Mouse (Mus musculus) cerebellum, postnatal 25 days (tissue): Measurements from ENCODE around the gene Lce1f.

ENCODE experiments used
- DNase-seq, 2 experiments: peaks; one replicate each; pipeline ENCODE4 v3.0.0; 2021; ENCODE audit warnings: mixed read lengths in 2 of 2

The Lce1f gene

GRCm38 (mm10) chr3:92720250-92720649, at the start of gene Lce1f:
Lce1f (minus strand) TSS chr3:92720350.
- DNase-seq: no peak

GRCm38 (mm10) chr3:92764965-92765364, 44.8 kb upstream of the Lce1f start, which contains the start of gene Lce1h:
Lce1h (minus strand) TSS chr3:92765065.
- no peak for DNase-seq

- DNase-seq: no peak
Measured at GRCm38 (mm10) chr3:92753197-92753596, 33.0 kb upstream of the Lce1f start.

DNA sequence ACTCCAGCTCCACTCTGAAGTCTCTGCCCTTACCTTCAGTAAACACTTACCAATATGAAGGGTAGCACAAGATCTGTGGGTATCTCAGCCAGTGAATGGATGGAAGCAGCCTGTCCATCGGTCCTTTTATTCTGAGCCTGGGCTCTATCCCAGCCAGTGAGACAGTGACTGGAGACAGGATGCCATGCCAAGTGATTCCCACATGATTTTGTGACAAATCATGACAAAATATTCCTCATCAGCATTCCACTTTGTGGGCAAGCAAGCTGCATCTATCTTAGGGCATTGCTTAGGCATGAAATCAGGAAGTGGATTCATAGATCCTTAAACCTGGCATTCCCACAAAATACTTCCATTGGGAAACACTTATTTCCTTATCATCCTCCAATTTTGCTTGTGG, 32.1 kb upstream of the Lce1f start, which contains the start of gene Lce1g:
TSS of gene Lce1g (minus strand) at position 101 of the 400 bp plus-strand sequence.
- no peak for DNase-seq

DNA sequence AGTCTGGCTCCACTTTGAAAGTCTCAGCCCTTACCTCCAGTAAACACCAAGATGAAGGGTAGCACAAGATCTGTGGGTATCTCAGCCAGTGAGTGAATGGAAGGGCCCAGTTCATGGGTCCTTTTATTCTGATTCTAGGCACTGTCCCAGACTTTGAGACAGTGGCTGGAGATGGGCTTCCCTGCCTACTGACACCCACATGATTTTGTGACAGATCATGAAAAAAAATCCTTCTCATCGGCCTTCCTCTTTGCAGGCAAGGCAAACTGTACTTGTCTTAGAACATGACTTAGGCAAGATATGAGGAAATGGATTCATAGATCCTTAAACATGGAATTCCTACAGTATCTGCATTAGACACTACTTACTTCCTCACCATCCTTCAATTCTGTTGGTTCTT, 18.8 kb upstream of the Lce1f start, which contains the start of gene Gm38119:
TSS of gene Gm38119 (minus strand) at position 101 of the 400 bp plus-strand sequence.
- DNase-seq: no peak

DNA sequence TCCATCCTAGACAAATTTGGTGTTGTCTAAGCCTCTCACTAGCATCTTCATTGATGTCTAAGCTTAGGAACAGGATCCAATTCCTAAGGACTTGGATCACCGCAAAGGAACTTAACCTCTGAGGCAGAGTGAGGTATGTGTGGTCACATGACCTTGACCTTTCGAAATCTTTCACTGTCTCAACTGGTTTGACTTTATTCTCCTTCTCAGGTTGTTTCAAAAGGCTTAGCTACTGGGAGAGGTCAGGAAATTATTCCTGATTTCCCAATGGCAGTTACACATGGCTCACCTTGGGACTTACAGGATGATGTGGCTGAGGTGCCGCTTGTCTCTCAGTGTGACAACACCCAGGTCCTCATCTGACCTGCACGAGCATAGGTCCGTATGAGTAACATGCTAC, 2.5 kb upstream of the Lce1f start:
- DNase-seq: no peak

GRCm38 (mm10) chr3:92715122-92715521, 5.0 kb downstream of the Lce1f start:
- DNase-seq: no peak

GRCm38 (mm10) chr3:92708974-92709373, 11.2 kb downstream of the Lce1f start, which contains the start of gene Lce1e:
Lce1e (minus strand) TSS chr3:92709074.
- DNase-seq: no peak

- no peak for DNase-seq
Measured at GRCm38 (mm10) chr3:92694613-92695012, 25.5 kb downstream of the Lce1f start.

- DNase-seq: no peak
Measured at GRCm38 (mm10) chr3:92691688-92692087, 28.5 kb downstream of the Lce1f start.

- DNase-seq: peak; percentile 28 to 64
Measured at GRCm38 (mm10) chr3:92689154-92689553, 31.0 kb downstream of the Lce1f start.

- DNase-seq: no peak
Measured at GRCm38 (mm10) chr3:92687110-92687509, 33.0 kb downstream of the Lce1f start, which contains the start of gene Lce1d. Lce1d (minus strand) TSS chr3:92687210.

- no peak for DNase-seq
Measured at GRCm38 (mm10) chr3:92678947-92679346, 41.2 kb downstream of the Lce1f start, which contains the start of gene Lce1c. Lce1c (plus strand) TSS chr3:92679247.

DNA sequence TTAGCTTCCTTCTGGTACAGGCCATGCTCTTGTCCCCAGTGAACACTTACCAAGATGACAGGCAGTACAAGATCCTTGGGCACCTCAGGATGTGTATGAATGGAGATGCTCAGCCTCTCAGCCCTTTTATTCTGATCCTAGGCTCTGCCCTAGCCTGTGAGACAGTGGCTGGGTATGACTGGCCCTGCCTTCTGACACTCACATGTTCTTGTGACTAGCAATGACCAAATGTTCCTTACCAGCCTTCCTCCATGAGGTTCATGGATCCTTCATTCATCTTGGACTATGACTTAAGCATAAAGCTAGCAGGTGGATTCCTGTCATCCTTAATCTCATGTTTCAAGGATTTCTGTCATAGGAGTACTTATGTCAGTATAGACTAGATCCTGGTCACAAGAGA, 49.9 kb downstream of the Lce1f start, which contains the start of gene Lce1a2:
TSS of gene Lce1a2 (minus strand) at position 101 of the 400 bp plus-strand sequence.
- no peak for DNase-seq
